Mouse (Mus musculus): Measurements from ENCODE around the gene Actn1. TPM values are rescaled to one million over a fixed set of nuclear protein-coding genes. Genes with fewer than 3 reads are reported as not detected.
A peak's percentile ranks its signal among the peaks of the same experiment; 100 is the strongest.

The Actn1 gene
- total RNA-seq, 2 experiments from 2014 or later: 93.4 to 102 TPM

DNA sequence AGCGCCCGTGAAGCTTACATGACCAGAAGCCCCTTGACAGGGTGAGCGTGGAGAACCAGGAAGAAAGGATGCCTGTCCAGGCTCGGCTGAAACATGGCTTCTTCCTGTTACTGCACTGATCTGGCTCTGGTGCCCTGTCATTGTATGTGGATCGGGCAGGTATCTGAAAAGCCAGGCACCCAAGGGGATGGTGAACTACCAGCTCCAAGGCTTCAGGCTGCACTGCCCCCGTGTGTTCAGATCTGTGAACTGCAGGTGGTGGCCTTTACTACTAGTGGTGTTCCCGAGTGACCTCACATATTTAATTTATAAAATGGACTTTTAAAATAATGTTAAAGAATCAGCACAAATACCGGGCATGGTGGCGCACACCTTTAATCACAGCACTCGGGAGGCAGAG lies 62.8 kb downstream of the Actn1 start:
- peak in 1 of 2 experiments; percentile 58 for DNase-seq (ENCODE audit: extremely low spot score in 1 of 2, low spot score in 1 of 2)

DNA sequence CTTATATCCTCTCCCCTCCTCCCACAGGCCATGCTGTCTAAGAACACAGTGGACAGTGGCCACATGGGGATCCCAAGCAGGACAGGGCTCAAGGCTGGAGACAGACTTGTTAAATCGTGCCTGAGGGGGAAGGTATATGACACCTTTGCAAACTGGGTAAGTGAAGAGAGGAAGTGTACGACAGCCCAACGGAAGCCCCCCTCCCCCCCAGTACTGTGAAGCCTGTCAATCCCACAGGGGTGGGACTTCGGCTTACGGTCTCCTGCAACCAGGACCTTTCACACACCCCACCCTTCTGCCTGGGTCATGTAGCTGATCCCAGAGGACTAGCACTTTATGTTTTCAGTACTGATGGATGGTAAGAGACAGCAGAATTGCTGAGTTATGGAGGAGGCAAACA lies 68.4 kb downstream of the Actn1 start:
- no peak for DNase-seq (ENCODE audit: extremely low spot score in 1 of 2, low spot score in 1 of 2)

DNA sequence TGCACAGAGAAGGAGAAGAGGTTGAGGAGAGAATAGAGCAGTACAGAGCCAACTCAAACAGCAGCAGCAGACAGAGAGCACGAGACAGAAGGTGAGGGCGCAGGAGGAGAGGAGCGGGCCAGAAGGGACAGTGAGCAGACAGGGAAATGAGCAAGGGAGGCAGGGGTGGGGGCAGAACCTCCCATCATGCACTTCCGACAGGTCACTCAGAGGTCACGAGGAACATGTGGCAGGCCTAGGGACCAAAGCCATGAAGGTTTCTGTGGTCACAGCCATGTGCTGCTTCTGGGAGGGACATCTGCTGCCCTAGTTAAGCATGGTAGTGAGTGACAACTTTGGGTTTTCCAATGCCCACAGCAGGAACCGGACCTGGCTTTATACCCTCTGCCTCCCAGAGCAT lies 68.8 kb downstream of the Actn1 start:
- no peak for DNase-seq (ENCODE audit: extremely low spot score in 1 of 2, low spot score in 1 of 2)

DNA sequence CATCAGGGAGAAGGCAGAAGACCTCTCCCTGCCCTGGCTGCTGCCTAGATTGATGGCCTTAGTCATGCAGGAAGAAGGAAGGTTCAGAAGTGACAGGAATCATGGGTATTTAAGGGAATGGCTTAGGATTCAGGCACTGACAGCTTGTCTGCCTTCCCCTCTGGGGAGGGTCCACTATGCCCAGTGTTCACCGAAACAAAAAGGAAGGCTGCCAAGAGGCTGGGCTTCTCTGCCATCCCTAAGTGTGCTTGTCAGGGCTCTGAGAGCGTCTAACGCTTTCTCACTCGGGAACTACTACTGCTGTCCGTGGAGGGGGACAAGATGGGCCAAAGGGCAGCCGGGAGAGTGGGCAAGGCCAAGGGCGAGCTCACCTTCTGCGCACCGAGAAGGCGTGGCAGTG lies 69.3 kb downstream of the Actn1 start:
- no peak for DNase-seq (ENCODE audit: extremely low spot score in 1 of 2, low spot score in 1 of 2)

DNA sequence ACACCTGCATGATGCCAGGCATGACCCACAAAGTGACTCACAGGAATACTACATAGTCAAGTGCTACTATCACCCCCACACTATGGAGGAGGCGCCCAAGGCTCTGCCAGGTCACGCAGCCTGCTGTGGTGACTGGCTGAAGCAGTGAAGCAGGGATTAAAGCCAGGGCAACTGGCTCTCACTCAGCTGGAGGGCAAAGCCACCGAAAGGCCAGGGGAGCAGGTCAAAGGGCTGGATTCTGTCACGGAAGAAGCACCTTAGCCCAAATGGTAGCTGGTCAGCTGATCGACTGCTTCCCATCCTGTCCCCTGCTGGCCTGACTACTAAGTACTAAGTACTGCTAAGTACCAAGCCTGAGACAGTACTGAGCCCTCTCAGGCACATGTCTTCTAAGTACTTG lies 76.1 kb downstream of the Actn1 start:
- no peak for DNase-seq (ENCODE audit: extremely low spot score in 1 of 2, low spot score in 1 of 2)

DNA sequence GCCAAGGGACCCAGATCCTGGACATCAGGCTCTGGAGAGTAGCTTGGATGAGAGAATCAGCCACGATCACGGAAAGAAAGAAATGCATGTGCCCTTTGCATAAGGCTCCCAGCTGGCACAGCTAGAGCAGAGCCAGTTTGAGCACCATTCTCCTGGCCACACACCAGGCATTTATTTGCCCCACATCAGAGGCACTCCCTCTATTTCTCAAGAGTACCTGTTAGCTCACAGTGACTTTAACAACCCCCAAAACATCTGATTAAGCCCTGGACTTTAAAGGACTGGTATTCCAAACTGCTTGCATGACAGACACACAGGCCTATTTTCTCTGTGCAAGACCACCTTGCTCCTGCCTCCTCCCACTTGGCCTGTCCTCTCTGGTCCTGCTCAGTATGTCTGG lies 78.3 kb downstream of the Actn1 start:
- no peak for DNase-seq (ENCODE audit: extremely low spot score in 1 of 2, low spot score in 1 of 2)

DNA sequence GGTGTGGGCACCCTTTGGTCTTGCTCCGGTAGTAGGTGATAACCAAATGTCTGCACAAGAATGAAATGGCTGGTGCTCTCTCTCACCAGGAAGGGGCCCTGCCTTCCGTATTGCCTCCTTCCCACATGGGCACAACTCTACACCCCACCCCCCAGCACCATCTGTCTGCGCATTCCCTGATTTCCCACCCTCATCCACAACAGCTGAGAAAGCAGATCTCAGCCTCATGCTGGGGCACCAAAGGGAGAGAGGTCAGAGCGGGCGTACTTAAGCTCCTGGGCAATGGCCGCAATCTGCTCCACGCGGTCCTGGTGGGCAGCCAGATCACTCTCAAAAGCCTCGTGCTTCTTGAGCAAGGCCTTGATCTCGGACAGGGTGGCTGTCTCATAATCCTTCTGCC lies 82.1 kb downstream of the Actn1 start:
- DNase-seq (ENCODE audit: extremely low spot score in 1 of 2, low spot score in 1 of 2): peak in 1 of 2 experiments; percentile 45

DNA sequence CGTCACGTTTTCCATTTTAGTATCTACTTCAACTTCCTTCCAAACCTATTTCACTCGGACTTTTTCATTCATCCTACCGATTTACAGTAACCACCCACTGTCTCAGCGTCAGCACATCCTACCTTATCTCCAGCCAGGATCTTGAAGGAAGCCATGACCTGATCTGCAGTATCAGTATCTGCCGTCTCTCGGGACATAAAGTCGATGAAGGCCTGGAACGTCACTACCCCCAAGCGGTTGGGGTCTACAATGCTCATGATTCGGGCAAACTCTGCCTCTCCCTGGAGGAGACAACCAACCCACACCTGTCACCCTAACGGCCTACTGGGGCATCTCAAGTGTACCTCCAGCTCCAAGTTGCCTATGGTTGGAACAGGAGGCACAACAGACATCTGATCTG lies 91.4 kb downstream of the Actn1 start:
- no peak for DNase-seq (ENCODE audit: extremely low spot score in 1 of 2, low spot score in 1 of 2)

DNA sequence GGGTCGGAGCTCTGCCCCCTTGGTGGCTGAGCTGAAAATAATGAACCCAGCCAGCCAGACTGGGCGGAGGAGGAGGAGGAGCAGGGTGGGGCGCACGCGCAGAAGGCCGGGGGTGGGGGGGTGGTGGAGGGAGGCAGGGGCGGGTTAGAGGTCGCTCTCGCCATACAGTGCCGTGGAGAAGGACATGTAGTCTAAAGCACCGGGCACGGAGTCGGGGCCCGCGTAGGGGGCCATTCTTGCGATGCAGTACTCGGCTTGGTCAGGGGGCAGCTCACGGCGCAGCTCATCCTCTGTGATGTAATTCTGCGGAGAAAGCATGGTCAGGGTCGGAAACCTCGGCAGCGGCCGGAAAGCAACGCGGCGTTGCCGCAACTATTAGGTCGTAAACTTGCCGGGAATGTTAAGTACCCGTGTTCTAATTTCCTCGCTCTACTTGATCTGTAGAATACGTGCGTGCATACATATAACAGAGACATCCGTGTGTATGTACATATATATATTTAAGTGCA lies 91.9 kb downstream of the Actn1 start:
- DNase-seq (ENCODE audit: extremely low spot score in 1 of 2, low spot score in 1 of 2): peak; percentile 70

DNA sequence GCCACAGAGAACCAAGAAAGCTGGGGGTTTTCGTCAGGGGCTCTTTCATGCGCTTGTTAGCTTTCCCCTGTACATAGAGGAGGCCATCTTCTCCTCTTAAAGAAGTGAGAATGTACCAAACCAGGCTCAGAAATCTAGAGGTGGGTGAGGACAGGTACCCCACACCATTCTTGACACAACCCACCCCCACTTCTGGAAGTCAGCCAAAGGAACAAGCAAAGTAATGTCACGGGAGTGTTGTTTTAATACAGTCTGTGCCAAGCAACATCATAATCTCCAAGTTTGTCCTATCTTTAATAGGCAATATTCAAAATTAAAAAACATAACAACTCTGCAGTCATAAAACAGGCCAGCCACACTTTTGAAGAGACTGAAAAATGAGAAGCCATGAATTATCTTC lies 92.8 kb downstream of the Actn1 start:
- DNase-seq (ENCODE audit: extremely low spot score in 1 of 2, low spot score in 1 of 2): no peak

DNA sequence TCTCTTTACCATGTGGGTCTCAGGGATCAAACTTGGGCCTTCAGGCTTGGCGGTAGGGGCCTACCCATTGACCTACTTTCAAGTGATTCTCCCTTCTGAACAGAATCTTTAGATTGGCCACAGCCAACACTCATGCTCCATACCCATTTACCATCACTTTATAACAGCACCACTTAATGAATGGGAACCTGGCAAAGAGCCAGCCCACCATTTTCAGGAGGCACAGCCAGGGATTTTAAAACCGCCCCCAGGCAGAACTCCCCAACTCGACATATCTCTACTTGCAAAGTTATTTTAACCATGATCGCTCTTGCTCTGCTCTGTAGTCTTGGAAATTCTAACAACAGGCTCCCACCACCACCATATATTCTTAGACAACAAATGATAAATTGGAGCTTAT lies 93.5 kb downstream of the Actn1 start:
- DNase-seq (ENCODE audit: extremely low spot score in 1 of 2, low spot score in 1 of 2): peak in 1 of 2 experiments; percentile 25

DNA sequence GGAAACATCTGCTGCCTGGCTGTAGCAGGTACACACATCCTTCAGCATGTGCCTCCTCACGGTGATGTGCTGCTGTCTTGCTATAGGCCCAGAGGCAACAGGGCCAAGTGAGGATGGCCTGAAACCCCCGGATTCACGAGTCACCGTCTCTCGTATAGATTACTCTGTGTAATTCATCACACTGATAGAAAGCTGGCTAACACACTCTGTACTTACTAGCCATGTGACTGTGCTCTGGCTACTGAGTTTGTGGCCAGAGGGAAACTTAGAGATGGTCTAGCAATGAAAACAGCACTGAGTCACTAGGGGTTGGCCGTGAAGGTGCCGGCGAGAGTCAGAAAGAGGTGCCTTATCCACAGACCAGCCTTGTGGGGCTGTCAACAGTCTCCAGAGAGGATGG lies 95.6 kb downstream of the Actn1 start:
- DNase-seq (ENCODE audit: extremely low spot score in 1 of 2, low spot score in 1 of 2): no peak

DNA sequence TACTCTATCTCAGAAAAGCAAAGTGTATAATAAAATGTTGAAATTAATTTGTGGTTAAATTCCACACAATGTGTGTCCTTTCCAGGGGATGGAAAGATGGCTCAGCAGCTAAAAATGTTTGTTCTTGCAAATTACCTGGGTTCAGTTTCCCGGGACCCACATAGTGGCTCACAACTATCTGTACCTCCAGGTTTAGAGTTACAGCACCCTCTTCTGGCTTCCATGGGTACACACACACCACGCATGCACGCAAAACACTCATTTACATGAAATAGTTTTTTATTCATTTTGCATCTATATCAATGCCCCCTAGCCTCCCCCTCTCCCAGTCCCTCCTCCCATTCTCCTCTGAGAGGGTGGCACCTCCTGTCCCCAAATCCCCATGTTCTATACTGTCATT lies 97.7 kb downstream of the Actn1 start:
- DNase-seq (ENCODE audit: extremely low spot score in 1 of 2, low spot score in 1 of 2): no peak

DNA sequence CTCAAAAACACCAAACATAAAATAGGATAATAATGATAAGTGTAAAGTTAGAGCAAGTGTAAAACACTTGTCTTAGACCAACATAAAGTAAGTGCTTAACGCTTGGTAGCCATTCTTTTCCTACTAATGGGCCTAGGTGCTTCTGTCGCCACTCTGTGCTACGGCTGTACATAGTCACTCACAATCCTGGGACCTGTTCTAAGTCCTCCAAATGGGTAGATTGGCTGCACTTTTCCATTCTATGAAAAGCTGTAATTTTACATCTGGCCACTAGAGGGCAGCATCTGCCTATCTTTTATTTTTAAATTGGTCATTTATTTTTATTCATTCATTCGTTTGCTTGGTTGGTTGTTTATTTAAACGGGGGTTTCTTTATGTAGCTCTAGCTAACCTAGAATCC lies 102.5 kb downstream of the Actn1 start:
- DNase-seq (ENCODE audit: extremely low spot score in 1 of 2, low spot score in 1 of 2): no peak

DNA sequence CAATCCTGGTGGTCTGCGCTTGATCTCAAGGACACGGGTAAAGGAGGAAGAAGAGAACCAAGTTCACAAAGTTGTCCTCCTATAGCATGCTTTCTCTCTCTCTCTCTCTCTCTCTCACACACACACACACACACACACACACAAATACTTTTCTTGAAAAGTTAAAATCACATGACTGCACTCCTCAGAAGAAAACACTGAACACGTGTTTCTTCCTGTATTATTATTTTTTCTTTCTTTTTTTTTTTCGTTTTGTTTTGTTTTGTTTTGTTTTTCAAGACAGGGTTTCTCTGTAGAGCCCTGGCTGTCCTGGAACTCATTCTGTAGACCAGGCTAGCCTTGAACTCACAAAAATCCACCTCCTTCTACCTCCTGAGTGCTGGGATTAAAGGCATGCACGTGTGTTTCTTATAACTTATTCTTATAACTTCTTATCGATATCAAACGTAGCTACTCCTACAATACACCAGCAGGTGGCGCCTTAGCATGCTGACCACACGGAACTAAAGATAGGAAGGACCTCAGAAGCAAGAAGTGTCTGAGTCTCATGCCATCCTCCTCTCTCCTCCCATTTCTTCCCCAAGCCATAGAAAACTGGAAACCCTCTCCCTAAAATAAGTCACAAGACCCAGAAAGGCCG lies 106.4 kb downstream of the Actn1 start:
- peak in 1 of 2 experiments; percentile 67 for DNase-seq (ENCODE audit: extremely low spot score in 1 of 2, low spot score in 1 of 2)

DNA sequence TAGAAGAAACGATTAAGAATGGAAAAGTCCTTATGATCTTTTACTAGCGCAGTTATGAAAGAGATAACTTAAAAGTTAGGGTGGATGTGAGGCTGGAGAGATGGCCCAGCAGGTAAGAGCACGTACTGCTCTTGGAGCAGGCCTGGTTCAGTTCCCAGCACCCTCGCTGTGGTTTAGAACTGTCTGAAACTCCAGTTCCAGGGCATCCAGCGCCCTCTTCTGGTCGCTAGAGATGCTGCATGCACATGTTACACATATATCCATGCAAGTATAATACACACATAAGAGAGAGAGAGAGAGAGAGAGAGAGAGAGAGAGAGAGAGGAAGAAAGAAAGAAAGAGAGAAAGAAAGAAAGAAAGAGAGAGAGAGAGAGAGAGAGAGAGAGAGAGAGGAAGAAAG lies 107.1 kb downstream of the Actn1 start:
- no peak for DNase-seq (ENCODE audit: extremely low spot score in 1 of 2, low spot score in 1 of 2)

DNA sequence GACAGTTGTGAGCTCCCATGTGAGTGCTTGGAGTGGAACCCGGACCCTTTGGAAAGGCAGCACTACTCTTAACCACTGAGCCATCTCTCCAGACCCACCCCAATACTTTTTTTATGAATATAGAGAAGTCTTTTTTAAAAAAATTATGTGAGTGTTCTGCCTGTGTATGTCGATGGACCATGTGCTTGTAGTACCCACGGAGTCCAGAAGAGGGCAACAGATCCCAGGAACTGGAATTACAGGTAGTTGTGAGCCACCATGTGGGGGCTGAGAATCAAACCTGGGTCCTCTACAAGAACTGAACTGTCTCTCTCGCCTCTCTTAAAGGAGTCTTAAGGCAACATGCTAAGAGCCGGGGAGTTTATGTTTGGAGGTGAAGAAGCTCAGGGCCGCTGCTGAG lies 108.3 kb downstream of the Actn1 start:
- DNase-seq (ENCODE audit: extremely low spot score in 1 of 2, low spot score in 1 of 2): no peak

DNA sequence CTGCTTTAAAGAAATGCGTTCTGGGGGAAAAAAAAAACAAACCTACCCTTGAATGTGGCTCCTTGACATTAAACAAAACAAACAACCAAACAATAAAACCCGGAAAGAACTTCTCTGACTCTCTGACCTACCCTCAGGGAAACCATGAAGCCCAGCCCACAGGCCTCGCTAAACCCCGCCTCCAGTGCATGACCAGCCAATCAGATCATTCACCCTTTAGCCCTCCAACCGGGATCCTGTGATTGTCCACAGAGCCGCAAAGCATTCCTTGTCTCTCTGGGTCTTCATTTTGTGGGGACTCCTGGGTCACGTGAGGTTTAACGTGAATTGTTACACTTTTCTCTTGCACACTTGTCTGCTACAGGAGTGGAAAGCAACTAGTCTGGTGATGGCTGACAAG lies 109.5 kb downstream of the Actn1 start:
- no peak for DNase-seq (ENCODE audit: extremely low spot score in 1 of 2, low spot score in 1 of 2)

DNA sequence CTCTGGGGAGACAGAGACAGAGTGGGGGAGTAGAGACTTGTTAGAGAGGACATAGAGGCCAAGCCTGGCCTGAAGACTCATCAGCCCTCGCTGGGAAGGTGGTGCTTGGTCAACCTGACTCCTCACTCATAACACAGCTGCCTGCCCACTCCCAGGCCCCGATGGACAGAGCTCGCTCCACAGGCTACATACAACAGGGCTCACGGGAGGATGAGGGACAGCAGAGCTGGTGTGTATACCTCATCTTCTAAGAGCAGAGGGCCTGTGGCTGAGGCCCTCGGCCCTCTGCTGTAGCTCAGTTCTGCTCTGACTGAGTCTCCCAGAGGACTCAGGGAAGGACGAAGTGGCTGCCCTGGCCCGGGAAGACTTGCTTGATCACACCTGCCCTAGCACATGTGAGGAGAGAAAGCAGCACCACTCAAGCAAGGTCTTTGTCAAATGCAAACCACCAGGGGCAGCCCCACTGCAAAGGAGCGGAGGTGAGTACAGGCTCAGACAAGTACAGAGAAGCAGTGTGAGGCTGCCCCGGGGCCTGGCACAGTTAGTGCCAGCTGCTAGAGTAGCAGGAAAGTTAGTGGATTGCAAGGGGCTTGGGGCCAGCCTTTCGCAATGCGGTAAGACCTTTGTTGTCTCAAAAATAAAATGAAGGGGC lies 112.5 kb downstream of the Actn1 start:
- no peak for DNase-seq (ENCODE audit: extremely low spot score in 1 of 2, low spot score in 1 of 2)

DNA sequence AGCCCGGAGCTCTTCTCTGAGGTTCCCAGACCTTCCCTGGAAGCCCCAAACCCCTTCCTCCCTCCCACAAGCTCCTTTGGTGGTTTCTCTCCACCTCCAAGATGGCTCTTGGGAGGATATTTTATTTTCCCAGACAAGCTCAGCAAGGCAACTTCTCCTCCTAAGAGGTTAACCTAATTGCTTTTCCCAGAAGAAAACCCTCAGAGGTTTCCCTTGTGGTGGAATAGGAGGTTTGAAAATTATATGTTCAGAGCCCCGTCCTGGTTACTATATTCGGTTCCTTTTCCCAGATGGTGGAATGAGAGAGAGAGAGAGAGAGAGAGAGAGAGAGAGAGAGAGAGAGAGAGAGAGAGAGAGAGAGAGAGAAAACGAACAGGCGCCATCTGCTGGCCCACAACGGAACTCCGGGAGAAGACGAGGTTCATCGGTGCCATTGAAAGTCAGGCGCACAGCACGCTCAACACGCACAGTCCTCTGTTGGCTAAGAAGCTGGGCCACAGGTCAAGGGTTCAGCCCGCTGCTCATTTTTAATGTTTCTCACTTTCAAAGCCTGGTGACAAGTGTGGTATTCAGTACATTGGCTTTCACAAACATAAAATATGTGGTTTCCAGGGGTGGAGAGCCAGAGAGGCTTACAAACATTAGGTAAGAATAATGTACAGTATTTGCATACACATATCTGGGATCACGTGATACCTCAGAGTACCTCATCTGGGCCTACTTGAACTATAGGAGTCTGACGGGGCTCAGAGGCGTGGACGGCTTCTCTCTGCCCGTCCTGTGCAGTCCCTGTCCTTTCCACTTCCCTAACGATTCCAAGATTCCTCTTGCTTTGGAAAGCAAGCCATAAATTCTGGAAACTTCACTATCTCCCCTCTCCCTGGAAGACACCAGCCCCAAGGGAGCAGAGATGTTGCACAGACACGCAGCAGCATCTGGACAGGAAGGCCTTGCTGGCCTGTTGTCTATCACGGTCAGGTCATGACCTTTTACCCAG lies 113.6 kb downstream of the Actn1 start:
- peak; percentile 54 to 86 for DNase-seq (ENCODE audit: extremely low spot score in 1 of 2, low spot score in 1 of 2)

DNA sequence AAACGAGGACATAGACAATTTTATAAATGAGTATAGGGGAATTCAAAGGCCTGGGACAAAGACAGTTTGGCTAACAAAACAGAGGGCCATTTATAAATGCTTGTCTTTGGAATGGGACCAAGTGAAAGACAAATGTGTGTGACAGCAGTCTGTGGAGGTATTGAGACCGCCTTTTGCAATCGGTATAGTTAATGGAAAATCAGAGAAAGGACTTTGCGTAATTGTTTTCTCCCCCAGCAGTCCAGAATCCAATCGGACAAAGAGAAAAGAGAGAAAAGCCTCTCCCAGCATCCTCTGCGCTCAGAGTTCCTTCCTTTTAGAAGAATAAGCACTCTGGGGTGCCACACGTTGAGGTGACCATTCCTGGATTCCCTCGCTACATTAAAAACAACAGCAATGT lies 114.8 kb downstream of the Actn1 start:
- DNase-seq (ENCODE audit: extremely low spot score in 1 of 2, low spot score in 1 of 2): no peak
